Mouse (Mus musculus) cerebellum, adult 18-20 months (tissue): ENCODE results near the gene Neto2.

Source experiments
- DNase-seq, 2 experiments: peaks; one replicate each; pipeline ENCODE4 v3.0.0; 2021

Neto2 gene

GRCm38 (mm10) chr8:85602737-85603136 lies 98.0 kb downstream of the Neto2 start:
- no peak for DNase-seq

GRCm38 (mm10) chr8:85601741-85602140 lies 99.0 kb downstream of the Neto2 start:
- DNase-seq = no peak

GRCm38 (mm10) chr8:85597413-85598191 lies 103.1 kb downstream of the Neto2 start:
- DNase-seq = no peak

GRCm38 (mm10) chr8:85595391-85595790 lies 105.3 kb downstream of the Neto2 start:
- no peak for DNase-seq

- no peak for DNase-seq
These were observed 105.7 kb downstream of the Neto2 start for GRCm38 (mm10) chr8:85594983-85595382.

GRCm38 (mm10) chr8:85593324-85593723 lies 107.4 kb downstream of the Neto2 start:
- DNase-seq = no peak

GRCm38 (mm10) chr8:85591532-85591931 lies 109.2 kb downstream of the Neto2 start:
- DNase-seq = no peak

GRCm38 (mm10) chr8:85590258-85590657 lies 110.5 kb downstream of the Neto2 start:
- DNase-seq = no peak

GRCm38 (mm10) chr8:85588596-85588995 lies 112.1 kb downstream of the Neto2 start:
- DNase-seq = no peak
